Mouse (Mus musculus) lung, embryonic 16.5 days (tissue): ENCODE data around the gene Rnf11. TPM values are rescaled to one million over a fixed set of nuclear protein-coding genes. Genes with fewer than 3 reads are reported as not detected.

Experiments
- polyA plus RNA-seq: library from polyadenylated mRNA; unstranded; fragments of >200 nt; fragmentation: Nextera tagmentation; extraction: Ambion mirVana; gene quantifications from 2 replicates; pipeline ENCODE4 v1.2.1, GENCODE M21; 2015

The Rnf11 gene
- polyA plus RNA-seq, 1 experiment from 2014 or later, result 35.9 TPM

Other genes with a start within 250 kb of the Rnf11 start
- gene Eps15, start 204.5 kb downstream of the Rnf11 start, polyA plus RNA-seq, result 42.8 and 47.8 TPM in 2 replicates
- 7.3 and 7.8 TPM in 2 replicates for gene Ttc39a, start 78.1 kb downstream of the Rnf11 start, polyA plus RNA-seq
- gene 4930522H14Rik, start 46.6 kb upstream of the Rnf11 start, polyA plus RNA-seq, result not detected in 2 replicates
- gene Cdkn2c, start 182.5 kb upstream of the Rnf11 start, polyA plus RNA-seq, result 15.6 and 16.0 TPM in 2 replicates
- gene Faf1, start 191.9 kb upstream of the Rnf11 start, polyA plus RNA-seq, result 17.5 and 20.9 TPM in 2 replicates